Mouse (Mus musculus) layer of hippocampus, postnatal 10 days (tissue): ENCODE data around the gene Rex1bd. TPM values are rescaled to one million over a fixed set of nuclear protein-coding genes. Genes with fewer than 3 reads are reported as not detected.

Experiments used
- DNase-seq, 2 experiments: peaks; one replicate each; pipeline ENCODE4 v3.0.0; 2021; ENCODE audit warnings: low spot score in 2 of 2
- total RNA-seq, 2 experiments: library from RNA; stranded (reverse); gene quantifications; 2 replicates each; pipeline ENCODE4 v1.2.3; 2021

The Rex1bd gene
- total RNA-seq, 2 experiments from 2014 or later, result 97.8 to 106 TPM

GRCm38 (mm10) chr8:70457882-70458281, 48.7 kb downstream of the Rex1bd start:
- DNase-seq, result no peak

- DNase-seq, result no peak
Observed at GRCm38 (mm10) chr8:70456996-70457395, 49.6 kb downstream of the Rex1bd start.

Other genes starting within 250 kb of the Rex1bd start
- gene Homer3, start 223.9 kb downstream of the Rex1bd start, total RNA-seq, result 10 to 100 TPM; 45.7 to 47.0 TPM
- gene Ddx49, start 204.3 kb downstream of the Rex1bd start, total RNA-seq, result 10 to 100 TPM; 49.0 to 53.0 TPM
- gene Cope, start 204.2 kb downstream of the Rex1bd start, total RNA-seq, result 100 to 1,000 TPM; 122 to 145 TPM
- gene Cers1, start 191.0 kb downstream of the Rex1bd start, total RNA-seq, result 10 to 100 TPM; 94.6 to 99.0 TPM
- 10 to 100 TPM; 13.2 to 23.5 TPM for gene Gdf1, start 176.9 kb downstream of the Rex1bd start, total RNA-seq
- gene Upf1, start 153.5 kb downstream of the Rex1bd start, total RNA-seq, result 10 to 100 TPM; 50.8 to 51.0 TPM
- under 1 TPM in 1 of 2 experiments, not detected in 1; 0.31 TPM for gene Comp, start 133.2 kb downstream of the Rex1bd start, total RNA-seq
- 100 to 1,000 TPM; 103 to 114 TPM for gene Crtc1, start 67.2 kb downstream of the Rex1bd start, total RNA-seq
- 10 to 100 TPM; 35.6 to 38.4 TPM for gene Klhl26, start 29.8 kb downstream of the Rex1bd start, total RNA-seq
- 100 to 1,000 TPM; 174 to 175 TPM for gene Tmem59l, start 19.4 kb downstream of the Rex1bd start, total RNA-seq
- gene Crlf1, start 13.6 kb downstream of the Rex1bd start, total RNA-seq, result 10 to 100 TPM; 21.3 to 22.0 TPM
- 1,000 to 10,000 TPM in 1 of 2 experiments, 100 to 1,000 TPM in 1; 916 to 1,148 TPM for gene Uba52, start 4.0 kb upstream of the Rex1bd start, total RNA-seq
- gene Fkbp8, start 21.0 kb upstream of the Rex1bd start, total RNA-seq, result 100 to 1,000 TPM; 337 to 361 TPM
- gene Kxd1, start 21.2 kb upstream of the Rex1bd start, total RNA-seq, result 10 to 100 TPM; 33.1 to 35.3 TPM
- gene Ell, start 32.7 kb upstream of the Rex1bd start, total RNA-seq, result 10 to 100 TPM; 15.8 to 16.4 TPM
- gene Isyna1, start 87.6 kb upstream of the Rex1bd start, total RNA-seq, result 10 to 100 TPM; 56.5 to 57.8 TPM
- gene Ssbp4, start 102.1 kb upstream of the Rex1bd start, total RNA-seq, result 100 to 1,000 TPM; 225 to 240 TPM
- 1 to 10 TPM in 1 of 2 experiments, under 1 TPM in 1; 0.96 to 2.3 TPM for gene Lrrc25, start 109.4 kb upstream of the Rex1bd start, total RNA-seq
- gene Gdf15, start 125.7 kb upstream of the Rex1bd start, total RNA-seq, result not detected
- 10 to 100 TPM; 25.8 to 31.9 TPM for gene Pgpep1, start 153.6 kb upstream of the Rex1bd start, total RNA-seq
- 10 to 100 TPM; 72.3 to 76.5 TPM for gene Lsm4, start 166.5 kb upstream of the Rex1bd start, total RNA-seq
- 100 to 1,000 TPM; 166 to 187 TPM for gene Jund, start 192.2 kb upstream of the Rex1bd start, total RNA-seq
- gene Iqcn, start 196.7 kb upstream of the Rex1bd start, total RNA-seq, result under 1 TPM in 1 of 2 experiments, not detected in 1; 0.07 TPM
- not detected for gene Gm3336, start 211.8 kb upstream of the Rex1bd start, total RNA-seq
- gene Pde4c, start 217.0 kb upstream of the Rex1bd start, total RNA-seq, result under 1 TPM; 0.51 to 0.64 TPM
- 100 to 1,000 TPM; 584 to 714 TPM for gene Rab3a, start 247.9 kb upstream of the Rex1bd start, total RNA-seq